Mouse (Mus musculus) limb, embryonic 14.5 days (tissue): ENCODE measurements at regions not wholly inside any gene's neighbourhood (a gene's known extent, or its start where the extent isn't known, plus 50 kb on each side); places are given as distances from the start of the nearest gene placed in this dataset.

Experiments used
- ATAC-seq: fragments of 200-750 bp; cut with Nextera tagmentation; 2 replicates; pipeline ENCODE4 v1.8.0; 2017; ENCODE audit warnings: low read depth, moderate number of reproducible peaks, moderate TSS enrichment; ENCODE audit not compliant: low FRiP score
- DNase-seq: peaks from one replicate; pipeline ENCODE4 v3.0.0-alpha.2; 2015; ENCODE audit warnings: low spot score
- H3K27ac ChIP-seq: fragments of 300-500 bp; sonication (generic); replicated peaks from 2 replicates; pipeline ENCODE4 v1.5.1; 2014; ENCODE audit warnings: low read depth, mild to moderate bottlenecking, low read length, moderate library complexity, mixed read lengths
- H3K27me3 ChIP-seq: fragments of 300-500 bp; sonication (generic); 2 replicates; pipeline ENCODE4 v1.6.1; 2014; ENCODE audit warnings: low read length, mixed read lengths; ENCODE audit not compliant: control insufficient read depth, insufficient read depth
- H3K36me3 ChIP-seq: fragments of 300-500 bp; sonication (generic); 2 replicates; pipeline ENCODE4 v1.6.1; 2014; ENCODE audit warnings: mild to moderate bottlenecking, low read length, moderate library complexity, mixed read lengths; ENCODE audit not compliant: control insufficient read depth, insufficient read depth
- H3K4me1 ChIP-seq: fragments of 300-500 bp; sonication (generic); 2 replicates; pipeline ENCODE4 v1.6.1; 2014; ENCODE audit warnings: antibody characterized with exemption, low read length, mixed read lengths; ENCODE audit not compliant: control insufficient read depth, insufficient read depth
- H3K4me2 ChIP-seq: fragments of 300-500 bp; sonication (generic); replicated peaks from 2 replicates; pipeline ENCODE4 v1.6.1; 2014; ENCODE audit warnings: low read depth, mild to moderate bottlenecking, low read length, moderate library complexity; ENCODE audit not compliant: severe bottlenecking
- H3K4me3 ChIP-seq: fragments of 300-500 bp; sonication (generic); replicated peaks from 2 replicates; pipeline ENCODE4 v1.5.1; 2014; ENCODE audit warnings: low read length
- H3K9ac ChIP-seq: fragments of 300-500 bp; sonication (generic); 2 replicates; pipeline ENCODE4 v1.6.1; 2014; ENCODE audit warnings: mild to moderate bottlenecking, low read depth, low read length, moderate library complexity; ENCODE audit not compliant: severe bottlenecking
- H3K9me3 ChIP-seq: fragments of 300-500 bp; sonication (generic); 2 replicates; pipeline ENCODE4 v1.6.1; 2016; ENCODE audit warnings: low read length; ENCODE audit not compliant: control insufficient read depth
- POLR2A ChIP-seq: fragments of 200-500 bp; IDR thresholded peaks from 2 replicates; pipeline ENCODE4 v1.8.0; 2012; ENCODE audit warnings: inconsistent platforms, mild to moderate bottlenecking, moderate library complexity, borderline replicate concordance; ENCODE audit not compliant: insufficient read depth, insufficient read length; ENCODE audit errors: extremely low read depth
- WGBS: fragments of 180-500 bp; shearing (Covaris S2); extraction: QIAGEN DNeasy Blood & Tissue Kit; methylation state at CpG from one replicate; pipeline ENCODE4 v1.1.7; 2014; 5-methylcytosine and 5-hydroxymethylcytosine counted together

DNA sequence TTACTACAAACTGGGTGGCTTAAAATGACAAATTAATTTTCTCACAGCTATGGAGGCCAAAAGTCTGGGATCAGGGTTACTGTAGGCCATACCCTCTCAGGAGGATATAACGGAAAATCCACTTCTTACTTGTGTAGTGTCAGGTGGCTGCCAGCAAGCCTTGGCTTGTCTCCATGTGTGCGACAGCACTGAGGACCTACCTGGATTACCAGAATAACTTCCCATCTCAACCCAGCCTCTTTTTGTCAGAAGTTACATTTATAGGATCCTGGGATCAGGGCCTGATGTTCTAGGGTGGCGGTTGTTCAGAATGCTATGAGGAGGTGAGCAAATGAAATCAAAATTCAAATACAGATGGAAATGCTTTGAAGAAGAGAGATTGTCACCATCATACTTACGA, 197.1 kb downstream of the Gm13691 start:
- no peak for ATAC-seq
- H3K4me3 ChIP-seq: no peak overlapping the region
- H3K9me3 ChIP-seq: no peaks in the 10 kb centered on the region
- WGBS: 81% methylated on average over 4 of the region's 4 CpGs
- no peak overlapping the region for H3K9ac ChIP-seq
- H3K27me3 ChIP-seq: no peaks in the 10 kb centered on the region
- H3K4me2 ChIP-seq: no peak overlapping the region
- H3K27ac ChIP-seq: no peak overlapping the region
- no peaks in the 10 kb centered on the region for H3K36me3 ChIP-seq
- peaks cover 4% of the 10 kb centered on the region; the same call in 1 of the 2 replicates for H3K4me1 ChIP-seq
- DNase-seq: no peak
- no peak for TF ChIP-seq POLR2A

DNA sequence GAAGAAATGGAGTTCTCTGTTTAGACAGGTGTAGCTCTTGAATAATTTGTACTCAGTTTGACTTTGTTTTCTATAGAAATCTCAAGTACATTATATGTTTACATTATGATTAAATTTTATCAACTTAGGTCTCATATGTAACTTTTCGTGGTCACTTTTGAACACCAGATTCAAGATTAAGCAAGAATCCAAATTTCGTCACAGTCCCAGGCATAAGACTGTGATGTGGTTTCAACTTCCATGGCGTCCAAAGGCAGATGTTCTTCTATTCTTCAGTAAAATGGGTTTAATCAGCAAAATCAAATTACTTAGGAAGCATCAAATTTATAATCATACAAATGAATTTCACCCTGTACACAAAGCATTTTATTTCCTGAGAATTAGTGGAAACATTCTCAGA, 198.9 kb downstream of the Gm13691 start:
- WGBS: 89% methylated on average over 3 of the region's 3 CpGs
- no peak for ATAC-seq
- TF ChIP-seq POLR2A: no peak

DNA sequence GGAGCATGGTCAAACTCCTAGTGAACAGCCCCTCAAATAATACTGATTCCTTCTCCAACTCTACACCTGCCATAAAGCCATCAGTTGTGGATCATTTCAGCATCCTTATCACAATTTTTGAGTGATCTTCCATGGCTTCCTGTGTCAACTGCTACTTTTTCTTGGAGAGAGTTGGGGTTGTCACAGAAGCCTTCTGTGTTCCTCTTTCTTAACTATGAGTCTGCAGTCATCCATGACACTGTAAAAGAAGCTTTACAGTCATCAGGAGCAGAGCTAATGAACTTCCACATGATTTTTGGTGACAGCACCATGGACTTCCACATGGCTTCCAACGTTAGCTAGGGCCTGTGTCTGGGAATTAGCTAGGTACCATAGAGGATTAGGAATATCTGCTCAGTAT, 208.1 kb downstream of the Calcrl start:
- no peak for DNase-seq
- H3K4me3 ChIP-seq: no peak overlapping the region
- no peaks in the 10 kb centered on the region for H3K9me3 ChIP-seq
- H3K9ac ChIP-seq: no peak overlapping the region
- no peak overlapping the region for H3K4me2 ChIP-seq
- no peak overlapping the region for H3K27ac ChIP-seq
- no peaks in the 10 kb centered on the region for H3K4me1 ChIP-seq
- WGBS: 49% methylated on average over 1 of the region's 1 CpGs
- TF ChIP-seq POLR2A: no peak
- no peaks in the 10 kb centered on the region for H3K36me3 ChIP-seq
- no peaks in the 10 kb centered on the region for H3K27me3 ChIP-seq
- no peak for ATAC-seq

More for the DNA sequence above, 198.9 kb downstream of the Gm13691 start:
- no peaks in the 10 kb centered on the region for H3K27me3 ChIP-seq
- H3K4me2 ChIP-seq: no peak overlapping the region
- no peak for DNase-seq
- H3K4me3 ChIP-seq: no peak overlapping the region
- H3K9ac ChIP-seq: no peak overlapping the region
- no peaks in the 10 kb centered on the region for H3K9me3 ChIP-seq
- H3K4me1 ChIP-seq: peaks cover 4% of the 10 kb centered on the region; the same call in 1 of the 2 replicates
- H3K36me3 ChIP-seq: no peaks in the 10 kb centered on the region
- H3K27ac ChIP-seq: no peak overlapping the region

DNA sequence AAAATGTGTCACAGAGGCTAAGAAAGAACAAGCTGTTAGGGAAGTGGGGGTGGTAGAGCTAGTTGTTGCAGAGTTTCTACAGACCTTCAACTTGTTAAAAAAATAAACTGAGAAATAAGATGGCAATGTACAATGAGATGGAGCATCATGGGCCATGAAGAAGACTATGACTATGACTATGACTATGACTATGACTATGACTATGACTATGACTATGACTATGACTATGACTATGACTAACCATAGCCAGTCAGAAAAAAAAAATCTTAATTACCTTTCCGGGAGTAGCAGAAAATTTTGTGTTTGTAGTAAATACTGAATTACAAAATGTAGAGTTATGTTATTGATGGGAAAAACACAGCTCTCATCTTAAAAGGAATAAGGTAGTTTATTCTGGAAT, 203.2 kb downstream of the Calcrl start:
- H3K4me2 ChIP-seq: no peak overlapping the region
- no peaks in the 10 kb centered on the region for H3K4me1 ChIP-seq
- no peaks in the 10 kb centered on the region for H3K27me3 ChIP-seq
- H3K27ac ChIP-seq: no peak overlapping the region
- no peak for DNase-seq
- H3K9ac ChIP-seq: no peak overlapping the region
- ATAC-seq: no peak
- no peak for TF ChIP-seq POLR2A
- H3K9me3 ChIP-seq: no peaks in the 10 kb centered on the region
- WGBS: 88% methylated on average over 1 of the region's 1 CpGs
- no peak overlapping the region for H3K4me3 ChIP-seq
- H3K36me3 ChIP-seq: no peaks in the 10 kb centered on the region

DNA sequence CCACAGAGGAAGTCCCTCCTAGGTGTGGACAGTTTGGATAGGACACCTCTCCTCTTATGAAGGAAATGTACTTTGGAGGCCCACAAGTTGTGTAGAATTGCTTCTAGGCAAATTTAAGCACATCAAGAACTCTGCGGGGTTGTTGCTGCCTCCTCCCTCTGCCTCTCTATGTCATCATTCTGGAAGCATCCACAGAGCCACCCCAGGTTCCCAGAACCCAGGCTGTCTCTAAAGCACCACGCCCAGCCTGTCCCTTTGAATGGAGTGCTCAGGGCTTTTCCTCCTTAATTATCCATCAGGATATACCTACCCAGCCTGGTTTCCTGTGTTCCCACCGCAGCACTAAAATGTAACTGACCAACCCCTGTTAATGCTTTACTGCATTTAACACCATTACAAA, 195.4 kb downstream of the Calcrl start:
- TF ChIP-seq POLR2A: no peak
- Histone ChIP-seq H3K36me3 (no peaks in the 10 kb centered on the region), H3K4me2 (no peak overlapping the region), H3K27me3 (no peaks in the 10 kb centered on the region), H3K4me1 (no peaks in the 10 kb centered on the region), H3K27ac (no peak overlapping the region), H3K9me3 (no peaks in the 10 kb centered on the region), H3K4me3 (no peak overlapping the region), H3K9ac (no peak overlapping the region)
- peak; percentile 9 for DNase-seq
- ATAC-seq: no peak
- WGBS: 47% methylated on average over 3 of the region's 3 CpGs

DNA sequence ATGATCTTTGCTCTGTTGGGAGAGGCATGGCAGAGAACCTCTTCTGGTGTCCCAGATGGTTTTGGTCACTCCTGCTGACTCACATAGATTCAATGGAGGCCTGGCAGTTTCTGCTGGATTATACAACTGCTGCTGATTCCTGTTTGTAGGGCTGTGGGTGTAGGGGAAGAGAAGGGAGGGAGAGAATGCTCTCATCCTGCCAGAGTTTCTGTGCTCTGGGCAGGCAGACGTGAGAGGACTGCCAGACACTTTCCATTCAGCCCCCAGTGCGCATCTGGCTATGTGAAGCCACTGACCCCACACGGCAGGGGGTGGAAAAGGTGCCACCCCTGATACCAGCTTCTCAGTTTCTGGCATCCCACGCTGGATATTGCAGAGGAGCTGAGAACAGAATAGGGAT, 189.6 kb downstream of the Calcrl start:
- Histone ChIP-seq H3K9me3 (no peaks in the 10 kb centered on the region), H3K9ac (no peak overlapping the region), H3K36me3 (no peaks in the 10 kb centered on the region), H3K27me3 (no peaks in the 10 kb centered on the region), H3K27ac (no peak overlapping the region), H3K4me2 (no peak overlapping the region), H3K4me1 (no peaks in the 10 kb centered on the region), H3K4me3 (no peak overlapping the region)
- DNase-seq (no peak), ATAC-seq (no peak)
- 85% methylated on average over 4 of the region's 4 CpGs for WGBS
- TF ChIP-seq POLR2A: no peak
